Mouse (Mus musculus) adipocyte (in vitro differentiated cells): ENCODE measurements around the gene Col6a6.

Experiments used
- DNase-seq: peaks from one replicate; pipeline ENCODE4 v3.0.0-alpha.2; 2016; ENCODE audit warnings: low spot score

The Col6a6 gene

GRCm38 (mm10) chr9:105737448-105737847 is 90.5 kb downstream of the Col6a6 start:
- DNase-seq: no peak

GRCm38 (mm10) chr9:105735195-105735594 is 92.8 kb downstream of the Col6a6 start:
- DNase-seq: no peak

- DNase-seq: peak; percentile 4
Measured at GRCm38 (mm10) chr9:105734651-105735050, 93.3 kb downstream of the Col6a6 start.

- DNase-seq: no peak
Measured at GRCm38 (mm10) chr9:105731976-105732375, 96.0 kb downstream of the Col6a6 start.

GRCm38 (mm10) chr9:105720430-105720829 is 107.5 kb downstream of the Col6a6 start:
- no peak for DNase-seq

GRCm38 (mm10) chr9:105719851-105720395 is 108.0 kb downstream of the Col6a6 start:
- DNase-seq: no peak

- DNase-seq: no peak
Measured at GRCm38 (mm10) chr9:105719367-105719766, 108.6 kb downstream of the Col6a6 start.

- DNase-seq: no peak
Measured at GRCm38 (mm10) chr9:105712049-105712448, 115.9 kb downstream of the Col6a6 start.

GRCm38 (mm10) chr9:105705011-105705410 is 122.9 kb downstream of the Col6a6 start:
- DNase-seq: no peak

- DNase-seq: no peak
Measured at GRCm38 (mm10) chr9:105704226-105704932, 123.6 kb downstream of the Col6a6 start.

GRCm38 (mm10) chr9:105701966-105702365 is 126.0 kb downstream of the Col6a6 start:
- DNase-seq: peak; percentile 59

GRCm38 (mm10) chr9:105700702-105701101 is 127.3 kb downstream of the Col6a6 start:
- no peak for DNase-seq

- DNase-seq: peak; percentile 66
Measured at GRCm38 (mm10) chr9:105697764-105698396, 130.1 kb downstream of the Col6a6 start.

- peak; percentile 22 for DNase-seq
Measured at GRCm38 (mm10) chr9:105696818-105697564, 131.0 kb downstream of the Col6a6 start.

- peak; percentile 78 for DNase-seq
Measured at GRCm38 (mm10) chr9:105693854-105694253, 134.1 kb downstream of the Col6a6 start.

GRCm38 (mm10) chr9:105693056-105693455 is 134.9 kb downstream of the Col6a6 start:
- DNase-seq: no peak

GRCm38 (mm10) chr9:105692472-105692871 is 135.5 kb downstream of the Col6a6 start:
- no peak for DNase-seq

GRCm38 (mm10) chr9:105689485-105689884 is 138.5 kb downstream of the Col6a6 start:
- DNase-seq: no peak

GRCm38 (mm10) chr9:105684549-105685165 is 143.3 kb downstream of the Col6a6 start:
- DNase-seq: no peak

GRCm38 (mm10) chr9:105681386-105681785 is 146.6 kb downstream of the Col6a6 start:
- DNase-seq: no peak

- no peak for DNase-seq
Measured at GRCm38 (mm10) chr9:105675941-105676340, 152.0 kb downstream of the Col6a6 start.

- no peak for DNase-seq
Measured at GRCm38 (mm10) chr9:105672032-105672431, 155.9 kb downstream of the Col6a6 start.
